Mouse (Mus musculus): ENCODE data around the gene Gnaq. TPM values are rescaled to one million over a fixed set of nuclear protein-coding genes. Genes with fewer than 3 reads are reported as not detected.

Gnaq gene
- polyA plus RNA-seq, 1 experiment, result 56.2 TPM

DNA sequence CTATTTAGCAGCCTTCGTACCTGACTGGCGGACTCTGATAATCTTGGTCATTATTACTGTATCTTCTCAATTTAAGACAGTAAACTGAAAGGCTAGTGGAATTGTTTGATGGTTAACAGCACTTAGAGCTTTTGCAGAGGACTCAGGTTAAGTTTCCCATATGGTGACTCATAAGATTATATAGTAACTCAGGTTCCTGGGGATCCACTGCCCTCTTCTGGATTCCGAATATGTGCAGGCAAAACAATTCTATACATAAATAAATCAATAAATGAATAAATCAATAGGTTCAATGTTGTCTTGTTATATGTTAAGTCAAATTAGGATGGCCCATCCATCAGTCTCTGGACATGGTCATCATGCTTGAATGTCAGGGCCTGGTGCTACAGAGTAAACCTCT, 191.6 kb downstream of the Gnaq start:
- no peaks in the 10 kb centered on the region; the same call in 1 of the 2 replicates for H3K27me3 ChIP-seq (ENCODE audit: control insufficient read depth, insufficient read depth, low read length)
- no peak overlapping the region for H3K4me3 ChIP-seq (replicated peaks; ENCODE audit: insufficient read depth, low read depth, low read length)
- TF ChIP-seq POLR2A (IDR thresholded peaks at IDR 0.05; ENCODE audit: borderline replicate concordance, insufficient read depth, low read length) (no peak), CTCF (IDR thresholded peaks at IDR 0.05; ENCODE audit: borderline replicate concordance, insufficient read depth, low read depth, low read length) (no peak)
- 91% methylated on average over 3 of the region's 3 CpGs for WGBS
- no peak overlapping the region for H3K27ac ChIP-seq (ENCODE audit: insufficient read depth, low read length)
- H3K4me1 ChIP-seq (ENCODE audit: control insufficient read depth, insufficient read depth, low read length), result peaks cover 6% of the 10 kb centered on the region; the same call in 1 of the 2 replicates
- DNase-seq, result no peak

DNA sequence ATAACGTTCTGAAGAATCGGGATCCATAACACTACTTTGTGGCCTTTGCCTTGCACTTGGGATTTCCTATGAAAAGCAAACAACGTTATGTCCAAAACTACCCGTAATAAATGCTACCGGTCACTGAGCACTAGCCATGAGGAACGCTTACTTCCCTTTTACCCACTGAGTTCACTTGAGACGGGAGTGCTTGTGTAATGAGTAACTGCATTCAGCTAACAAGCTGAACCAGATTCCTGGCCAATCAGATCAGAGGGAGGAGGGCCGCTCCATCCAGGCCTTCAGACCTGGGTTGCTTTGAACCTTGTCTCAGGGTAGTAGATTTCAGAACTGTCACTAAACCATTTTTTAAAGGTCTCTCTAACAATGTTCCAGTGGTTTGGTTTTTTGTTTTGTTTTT, 193.3 kb downstream of the Gnaq start:
- Histone ChIP-seq H3K27ac (ENCODE audit: insufficient read depth, low read length) (no peak overlapping the region), H3K4me3 (replicated peaks; ENCODE audit: insufficient read depth, low read depth, low read length) (no peak overlapping the region), H3K4me1 (ENCODE audit: control insufficient read depth, insufficient read depth, low read length) (peaks cover 10% of the 10 kb centered on the region; the same call in 1 of the 2 replicates), H3K27me3 (ENCODE audit: control insufficient read depth, insufficient read depth, low read length) (no peaks in the 10 kb centered on the region; the same call in 1 of the 2 replicates)
- 85% methylated on average over 8 of the region's 8 CpGs for WGBS
- TF ChIP-seq POLR2A (IDR thresholded peaks at IDR 0.05; ENCODE audit: borderline replicate concordance, insufficient read depth, low read length), result no peak
- DNase-seq, result no peak

DNA sequence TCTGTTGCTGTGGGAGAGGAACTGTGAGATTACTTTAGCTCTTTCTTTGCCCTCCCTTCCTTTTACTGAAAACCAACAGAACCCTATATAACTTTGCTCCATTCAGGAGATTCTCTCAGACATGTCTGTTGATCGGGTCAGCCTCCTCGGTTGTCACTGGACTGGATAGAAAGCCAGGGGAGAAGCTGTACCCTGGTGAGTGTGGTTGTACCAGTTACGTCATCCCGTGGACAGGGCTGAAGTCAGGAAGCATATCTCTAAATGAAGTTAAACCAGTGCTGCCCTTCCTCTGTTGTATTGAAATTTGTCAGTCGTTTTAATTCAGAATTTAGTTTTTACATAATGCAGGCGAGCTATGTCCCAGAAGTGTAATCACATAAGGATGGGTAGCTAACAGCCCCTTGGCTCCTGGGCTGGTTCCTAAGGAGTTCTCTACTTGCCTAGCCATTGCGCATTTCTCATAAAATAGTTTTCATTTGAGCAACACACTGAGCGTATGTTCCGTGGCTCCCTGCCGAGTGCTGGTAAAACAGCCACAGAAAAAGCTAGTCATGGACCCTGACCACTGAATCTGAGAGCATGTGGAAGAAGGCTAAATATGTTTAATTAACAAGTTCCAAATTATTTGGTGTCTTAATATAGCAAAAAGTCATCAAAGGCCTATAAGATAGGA, 194.9 kb downstream of the Gnaq start:
- H3K4me3 ChIP-seq (replicated peaks; ENCODE audit: insufficient read depth, low read depth, low read length), result no peak overlapping the region
- no peaks in the 10 kb centered on the region for H3K27me3 ChIP-seq (ENCODE audit: control insufficient read depth, insufficient read depth, low read length)
- WGBS, result 36% methylated on average over 10 of the region's 10 CpGs
- TF ChIP-seq CTCF (IDR thresholded peaks at IDR 0.05; ENCODE audit: borderline replicate concordance, insufficient read depth, low read depth, low read length) (no peak), POLR2A (IDR thresholded peaks at IDR 0.05; ENCODE audit: borderline replicate concordance, insufficient read depth, low read length) (no peak)
- peak overlapping the region; percentile 74; the same call in 1 of the 2 replicates for H3K27ac ChIP-seq (ENCODE audit: insufficient read depth, low read length)
- peak; percentile 43 to 52 for DNase-seq
- H3K4me1 ChIP-seq (ENCODE audit: control insufficient read depth, insufficient read depth, low read length), result peaks cover 10% of the 10 kb centered on the region; the same call in 1 of the 2 replicates

DNA sequence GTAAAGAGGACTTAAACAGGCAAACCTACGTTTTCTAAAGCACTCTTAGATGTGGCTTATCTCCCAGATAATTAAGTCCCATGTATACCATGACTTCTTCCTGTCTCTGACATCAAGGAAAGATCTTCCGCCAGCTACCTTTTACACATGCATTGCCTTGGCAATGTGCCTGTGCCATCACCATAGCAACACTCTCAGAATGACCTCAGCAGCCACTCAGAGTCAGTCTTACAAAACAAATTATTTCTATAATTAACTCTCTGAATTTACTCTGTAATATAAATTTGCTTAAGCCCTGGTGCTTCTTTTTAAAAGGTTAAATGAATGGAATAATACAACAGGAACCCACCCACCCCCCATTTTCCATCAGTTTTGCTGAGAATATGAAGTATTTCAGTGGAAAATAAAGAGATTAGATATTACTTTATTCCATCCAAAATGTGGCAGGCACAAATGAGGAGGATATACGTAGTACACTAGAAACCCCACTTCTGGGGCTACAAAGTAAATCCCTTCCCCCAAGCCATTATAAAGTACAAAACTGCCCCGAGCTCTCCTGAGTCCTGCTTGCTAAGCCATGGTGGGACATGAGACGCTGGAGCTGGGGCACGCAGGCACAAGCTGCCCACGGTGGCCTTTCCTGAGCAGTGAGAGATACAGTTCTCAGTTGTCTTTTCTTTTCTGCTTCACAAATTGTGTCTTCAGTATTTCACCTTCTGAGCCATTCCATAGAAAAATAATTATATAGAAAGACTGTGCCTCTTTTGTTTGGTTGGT, 195.6 kb downstream of the Gnaq start:
- no peak overlapping the region for H3K4me3 ChIP-seq (replicated peaks; ENCODE audit: insufficient read depth, low read depth, low read length)
- H3K27me3 ChIP-seq (ENCODE audit: control insufficient read depth, insufficient read depth, low read length), result no peaks in the 10 kb centered on the region
- TF ChIP-seq POLR2A (IDR thresholded peaks at IDR 0.05; ENCODE audit: borderline replicate concordance, insufficient read depth, low read length) (no peak), CTCF (IDR thresholded peaks at IDR 0.05; ENCODE audit: borderline replicate concordance, insufficient read depth, low read depth, low read length) (no peak)
- WGBS, result 26% methylated on average over 7 of the region's 7 CpGs
- H3K27ac ChIP-seq (ENCODE audit: insufficient read depth, low read length), result no peak overlapping the region; the same call in 1 of the 2 replicates
- DNase-seq, result peak; percentile 92 to 93
- H3K4me1 ChIP-seq (ENCODE audit: control insufficient read depth, insufficient read depth, low read length), result peaks cover 10% of the 10 kb centered on the region; the same call in 1 of the 2 replicates

DNA sequence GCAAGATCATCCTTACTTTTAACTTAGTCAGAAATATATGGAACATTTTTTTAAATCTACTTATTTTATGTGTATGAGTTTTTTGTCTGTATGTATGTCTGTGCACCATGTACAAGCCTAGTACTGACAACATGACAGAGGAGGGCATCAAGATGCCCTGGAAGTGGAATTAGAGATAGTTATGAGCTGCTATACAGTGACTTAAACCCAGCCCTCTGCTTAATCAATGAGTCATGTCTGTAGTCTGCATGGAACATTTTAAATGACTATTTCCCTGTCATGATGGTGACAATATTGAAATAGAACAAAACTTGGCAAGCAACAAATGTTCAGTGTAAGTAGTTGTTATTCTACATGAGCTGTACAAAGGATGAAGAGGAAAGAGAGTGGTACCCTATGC, 196.4 kb downstream of the Gnaq start:
- Histone ChIP-seq H3K4me3 (replicated peaks; ENCODE audit: insufficient read depth, low read depth, low read length) (no peak overlapping the region), H3K4me1 (ENCODE audit: control insufficient read depth, insufficient read depth, low read length) (peaks cover 10% of the 10 kb centered on the region; the same call in 1 of the 2 replicates), H3K27ac (ENCODE audit: insufficient read depth, low read length) (no peak overlapping the region), H3K27me3 (ENCODE audit: control insufficient read depth, insufficient read depth, low read length) (no peaks in the 10 kb centered on the region)
- DNase-seq, result no peak
- TF ChIP-seq POLR2A (IDR thresholded peaks at IDR 0.05; ENCODE audit: borderline replicate concordance, insufficient read depth, low read length), result no peak

DNA sequence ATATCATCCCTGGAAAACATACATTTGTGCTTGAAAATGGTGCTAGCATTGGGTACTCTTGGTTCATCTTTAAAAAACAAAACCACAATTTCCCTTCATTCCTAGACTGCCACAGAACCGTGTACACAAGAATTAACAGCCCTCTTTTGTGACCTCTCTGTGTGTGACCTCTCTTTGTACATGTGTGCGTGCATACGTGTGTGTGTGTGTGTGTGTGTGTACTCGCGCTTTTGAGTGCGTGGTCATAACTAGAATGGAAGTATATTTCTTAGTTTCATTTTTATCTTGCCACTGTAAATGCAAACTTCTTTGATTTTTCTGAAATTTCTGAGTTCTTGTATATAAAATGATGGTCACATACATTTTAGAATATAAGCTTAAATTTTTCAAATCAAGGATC, 197.0 kb downstream of the Gnaq start:
- peaks cover 10% of the 10 kb centered on the region; the same call in 1 of the 2 replicates for H3K4me1 ChIP-seq (ENCODE audit: control insufficient read depth, insufficient read depth, low read length)
- H3K27ac ChIP-seq (ENCODE audit: insufficient read depth, low read length), result no peak overlapping the region
- WGBS, result 96% methylated on average over 6 of the region's 6 CpGs
- DNase-seq, result no peak
- no peak overlapping the region for H3K4me3 ChIP-seq (replicated peaks; ENCODE audit: insufficient read depth, low read depth, low read length)
- no peak for TF ChIP-seq POLR2A (IDR thresholded peaks at IDR 0.05; ENCODE audit: borderline replicate concordance, insufficient read depth, low read length)
- TF ChIP-seq CTCF (IDR thresholded peaks at IDR 0.05; ENCODE audit: borderline replicate concordance, insufficient read depth, low read depth, low read length), result no peak
- H3K27me3 ChIP-seq (ENCODE audit: control insufficient read depth, insufficient read depth, low read length), result no peaks in the 10 kb centered on the region

DNA sequence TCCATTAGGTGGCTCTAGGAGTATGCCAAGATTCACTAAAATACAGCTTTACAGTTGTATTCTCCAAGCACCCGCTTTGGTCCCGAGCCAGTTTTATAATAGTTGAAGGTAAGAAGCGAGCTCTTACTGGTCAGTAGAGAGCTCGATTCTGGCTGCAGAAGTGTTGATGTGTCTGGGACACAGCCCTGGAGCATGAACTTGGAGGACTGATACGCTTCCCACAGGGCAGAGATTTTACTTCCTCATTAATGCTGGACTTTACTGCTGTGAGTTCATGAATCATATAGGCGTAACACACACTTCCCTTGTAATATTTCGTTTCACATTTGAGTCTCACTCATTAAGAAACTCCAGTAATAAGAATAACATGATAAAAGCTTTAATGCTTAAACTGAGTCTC, 197.5 kb downstream of the Gnaq start:
- TF ChIP-seq CTCF (IDR thresholded peaks at IDR 0.05; ENCODE audit: borderline replicate concordance, insufficient read depth, low read depth, low read length) (no peak), POLR2A (IDR thresholded peaks at IDR 0.05; ENCODE audit: borderline replicate concordance, insufficient read depth, low read length) (no peak)

DNA sequence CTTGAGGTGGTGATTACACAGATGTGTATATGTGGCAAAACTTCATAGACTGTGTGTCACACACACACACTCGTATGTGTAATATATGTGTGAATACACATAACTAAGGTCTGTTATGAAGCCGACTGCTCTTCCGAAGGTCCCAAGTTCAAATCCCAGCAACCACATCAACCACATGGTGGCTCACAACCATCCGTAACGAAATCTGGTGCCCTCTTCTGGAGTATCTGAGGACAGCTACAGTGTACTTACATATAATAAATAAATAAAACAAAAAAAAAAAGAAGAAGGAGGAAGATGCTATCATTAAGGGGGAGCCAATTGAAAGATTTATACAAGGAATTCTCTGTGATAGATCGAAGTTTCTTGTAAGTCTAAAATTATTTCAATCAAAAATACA, 198.4 kb downstream of the Gnaq start:
- WGBS, result 96% methylated on average over 6 of the region's 6 CpGs
- H3K4me1 ChIP-seq (ENCODE audit: control insufficient read depth, insufficient read depth, low read length), result peaks cover 10% of the 10 kb centered on the region; the same call in 1 of the 2 replicates
- no peak overlapping the region for H3K4me3 ChIP-seq (replicated peaks; ENCODE audit: insufficient read depth, low read depth, low read length)
- DNase-seq, result no peak
- H3K27me3 ChIP-seq (ENCODE audit: control insufficient read depth, insufficient read depth, low read length), result no peaks in the 10 kb centered on the region
- TF ChIP-seq CTCF (IDR thresholded peaks at IDR 0.05; ENCODE audit: borderline replicate concordance, insufficient read depth, low read depth, low read length) (no peak), POLR2A (IDR thresholded peaks at IDR 0.05; ENCODE audit: borderline replicate concordance, insufficient read depth, low read length) (no peak)
- H3K27ac ChIP-seq (ENCODE audit: insufficient read depth, low read length), result no peak overlapping the region

More for the DNA sequence above, 197.5 kb downstream of the Gnaq start:
- no peak overlapping the region for H3K4me3 ChIP-seq (replicated peaks; ENCODE audit: insufficient read depth, low read depth, low read length)
- H3K27me3 ChIP-seq (ENCODE audit: control insufficient read depth, insufficient read depth, low read length), result no peaks in the 10 kb centered on the region
- 83% methylated on average over 7 of the region's 7 CpGs for WGBS
- peaks cover 10% of the 10 kb centered on the region; the same call in 1 of the 2 replicates for H3K4me1 ChIP-seq (ENCODE audit: control insufficient read depth, insufficient read depth, low read length)
- H3K27ac ChIP-seq (ENCODE audit: insufficient read depth, low read length), result no peak overlapping the region
- no peak for DNase-seq
